Mouse (Mus musculus) hindbrain, postnatal 0 days (tissue): Measurements from ENCODE around the gene Ppp1r15a. TPM values are rescaled to one million over a fixed set of nuclear protein-coding genes. Genes with fewer than 3 reads are reported as not detected.
A peak's percentile ranks its signal among the peaks of the same experiment; 100 is the strongest.

Experiments
- ATAC-seq: fragments of 200-750 bp; cut with Nextera tagmentation; 2 replicates; pipeline ENCODE4 v1.8.0; 2017; ENCODE audit warnings: mild to moderate bottlenecking, moderate TSS enrichment, moderate library complexity
- DNase-seq: peaks from one replicate; pipeline ENCODE4 v3.0.0-alpha.2; 2015; ENCODE audit warnings: low spot score
- H3K27ac ChIP-seq: fragments of 300-500 bp; sonication (generic); 2 replicates; pipeline ENCODE4 v1.5.1; 2014; ENCODE audit warnings: mild to moderate bottlenecking
- H3K27me3 ChIP-seq: fragments of 300-500 bp; sonication (generic); 2 replicates; pipeline ENCODE4 v1.6.1; 2014; ENCODE audit warnings: low read length, mixed read lengths; ENCODE audit not compliant: insufficient read depth
- H3K36me3 ChIP-seq: fragments of 300-500 bp; sonication (generic); 2 replicates; pipeline ENCODE4 v1.6.1; 2014; ENCODE audit warnings: low read length, mixed read lengths; ENCODE audit not compliant: insufficient read depth
- H3K4me1 ChIP-seq: fragments of 300-500 bp; sonication (generic); 2 replicates; pipeline ENCODE4 v1.6.1; 2014; ENCODE audit warnings: antibody characterized with exemption, low read length, mixed read lengths; ENCODE audit not compliant: insufficient read depth
- H3K4me2 ChIP-seq: fragments of 300-500 bp; sonication (generic); 2 replicates; pipeline ENCODE4 v1.6.1; 2014; ENCODE audit warnings: low read depth, mild to moderate bottlenecking, low read length, moderate library complexity, mixed read lengths
- H3K4me3 ChIP-seq: fragments of 300-500 bp; sonication (generic); 2 replicates; pipeline ENCODE4 v1.5.1; 2014; ENCODE audit warnings: low read length
- H3K9ac ChIP-seq: fragments of 300-500 bp; sonication (generic); replicated peaks from 2 replicates; pipeline ENCODE4 v1.6.1; 2014; ENCODE audit warnings: mild to moderate bottlenecking, low read length, moderate library complexity, mixed read lengths
- H3K9me3 ChIP-seq: fragments of 300-500 bp; sonication (generic); 2 replicates; pipeline ENCODE4 v1.6.1; 2016; ENCODE audit warnings: low read length, mixed read lengths
- CTCF ChIP-seq: IDR thresholded peaks from 2 replicates; pipeline ENCODE4 v1.5.1; 2016; ENCODE audit warnings: antibody characterized with exemption, control low read depth, low read depth
- WGBS: fragments of 180-500 bp; shearing (Covaris S2); extraction: QIAGEN DNeasy Blood & Tissue Kit; methylation state at CpG from one replicate; pipeline ENCODE4 v1.1.7; 2014; 5-methylcytosine and 5-hydroxymethylcytosine counted together
- polyA plus RNA-seq: library from polyadenylated mRNA; unstranded; fragments of >200 nt; fragmentation: Nextera tagmentation; extraction: Ambion mirVana; gene quantifications from 2 replicates; pipeline ENCODE4 v1.2.1, GENCODE M21; 2015
- total RNA-seq: library from RNA; depleted of rRNA; stranded (reverse); fragments of >200 nt; gene quantifications from 2 replicates; pipeline ENCODE4 v1.2.3, GENCODE M21; 2014; rRNA removed

Ppp1r15a gene
- total and polyA plus RNA-seq, 2 experiments from 2014 or later = 19.2 to 25.4 TPM

DNA sequence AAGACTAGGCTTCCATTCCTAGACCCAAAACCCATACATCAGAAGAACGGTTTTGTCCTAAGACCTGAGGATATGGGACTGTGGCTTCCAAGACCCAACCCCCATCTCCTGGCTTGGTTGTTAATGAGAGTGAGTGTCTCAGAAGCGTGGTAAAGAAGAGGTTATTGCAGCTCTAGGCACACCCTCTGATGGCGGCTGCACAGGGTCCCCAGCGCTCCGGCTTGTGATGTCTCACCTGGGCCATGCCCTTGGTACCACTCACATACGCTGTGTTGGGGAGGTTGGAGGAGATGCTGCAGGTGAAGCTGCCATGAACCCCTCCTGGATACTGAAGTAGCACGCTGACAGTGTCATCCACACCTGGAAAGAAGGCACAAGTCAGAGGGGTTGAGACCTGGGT lies 47.3 kb downstream of the Ppp1r15a start:
- Histone ChIP-seq H3K9ac (no peak overlapping the region), H3K27ac (no peak overlapping the region), H3K36me3 (no peaks in the 10 kb centered on the region), H3K4me3 (no peak overlapping the region), H3K9me3 (no peaks in the 10 kb centered on the region), H3K4me1 (no peaks in the 10 kb centered on the region), H3K27me3 (no peaks in the 10 kb centered on the region), H3K4me2 (no peak overlapping the region)
- 96% methylated on average over 7 of the region's 7 CpGs for WGBS
- DNase-seq = no peak
- TF ChIP-seq CTCF = no peak
- ATAC-seq = no peak

- 7% methylated on average over 3 of the region's 3 CpGs for WGBS
- Histone ChIP-seq H3K4me2 (no peak overlapping the region), H3K4me1 (no peaks in the 10 kb centered on the region), H3K4me3 (no peak overlapping the region), H3K9ac (no peak overlapping the region), H3K27ac (no peak overlapping the region), H3K36me3 (no peaks in the 10 kb centered on the region), H3K27me3 (no peaks in the 10 kb centered on the region), H3K9me3 (no peaks in the 10 kb centered on the region)
- peak; percentile 88 for TF ChIP-seq CTCF
- peak; percentile 82 for DNase-seq
- ATAC-seq = peak; percentile 50; the same call in 1 of the 2 replicates
Observed at GRCm38 (mm10) chr7:45477003-45477402, 49.1 kb downstream of the Ppp1r15a start.

- no peaks in the 10 kb centered on the region for H3K36me3 ChIP-seq
- no peak overlapping the region for H3K27ac ChIP-seq
- H3K4me1 ChIP-seq = no peaks in the 10 kb centered on the region
- H3K9me3 ChIP-seq = no peaks in the 10 kb centered on the region
- 52% methylated on average over 1 of the region's 1 CpGs for WGBS
- DNase-seq (no peak), ATAC-seq (no peak)
- no peak for TF ChIP-seq CTCF
- no peak overlapping the region for H3K9ac ChIP-seq
- H3K4me2 ChIP-seq = no peak overlapping the region
- no peaks in the 10 kb centered on the region for H3K27me3 ChIP-seq
- H3K4me3 ChIP-seq = no peak overlapping the region
Observed at GRCm38 (mm10) chr7:45476453-45476852, 49.6 kb downstream of the Ppp1r15a start.

- ATAC-seq (no peak), DNase-seq (peak; percentile 14)
- Histone ChIP-seq H3K9ac (no peak overlapping the region), H3K4me2 (peak overlapping the region; percentile 29; the same call in 1 of the 2 replicates), H3K4me1 (no peaks in the 10 kb centered on the region), H3K4me3 (no peak overlapping the region), H3K27ac (no peak overlapping the region), H3K27me3 (no peaks in the 10 kb centered on the region), H3K9me3 (no peaks in the 10 kb centered on the region), H3K36me3 (no peaks in the 10 kb centered on the region)
- 75% methylated on average over 16 of the region's 16 CpGs for WGBS
- no peak for TF ChIP-seq CTCF
Observed at GRCm38 (mm10) chr7:45475291-45475969, 50.6 kb downstream of the Ppp1r15a start.

Other genes with a start within 250 kb of the Ppp1r15a start
Only the 30 nearest of the 34 such genes appear.
- 0.26 and 0.72 TPM in 2 replicates for gene Hrc, start 191.0 kb downstream of the Ppp1r15a start, total RNA-seq
- gene Hrc, start 191.0 kb downstream of the Ppp1r15a start, polyA plus RNA-seq = 0.16 and 0.34 TPM in 2 replicates
- gene Ppfia3, start 159.2 kb downstream of the Ppp1r15a start, total RNA-seq = 91.9 and 107 TPM in 2 replicates
- gene Ppfia3, start 159.2 kb downstream of the Ppp1r15a start, polyA plus RNA-seq = 25.5 and 26.7 TPM in 2 replicates
- gene Lin7b, start 155.7 kb downstream of the Ppp1r15a start, total RNA-seq = 87.4 and 94.2 TPM in 2 replicates
- gene Lin7b, start 155.7 kb downstream of the Ppp1r15a start, polyA plus RNA-seq = 69.3 and 76.1 TPM in 2 replicates
- 228 and 240 TPM in 2 replicates for gene Snrnp70, start 130.5 kb downstream of the Ppp1r15a start, total RNA-seq
- 143 and 145 TPM in 2 replicates for gene Snrnp70, start 130.5 kb downstream of the Ppp1r15a start, polyA plus RNA-seq
- 0.52 TPM in 1 of 2 replicates, not detected in the other for gene Kcna7, start 120.6 kb downstream of the Ppp1r15a start, total RNA-seq
- not detected in 2 replicates for gene Kcna7, start 120.6 kb downstream of the Ppp1r15a start, polyA plus RNA-seq
- gene Ntf5, start 112.6 kb downstream of the Ppp1r15a start, total RNA-seq = 0.16 TPM in 1 of 2 replicates, not detected in the other
- gene Ntf5, start 112.6 kb downstream of the Ppp1r15a start, polyA plus RNA-seq = 0.14 and 0.16 TPM in 2 replicates
- 1.3 TPM in 1 of 2 replicates, not detected in the other for gene Lhb, start 105.4 kb downstream of the Ppp1r15a start, total RNA-seq
- gene Lhb, start 105.4 kb downstream of the Ppp1r15a start, polyA plus RNA-seq = 0.60 and 0.74 TPM in 2 replicates
- 21.1 and 22.4 TPM in 2 replicates for gene Gys1, start 91.4 kb downstream of the Ppp1r15a start, total RNA-seq
- gene Gys1, start 91.4 kb downstream of the Ppp1r15a start, polyA plus RNA-seq = 16.1 and 16.4 TPM in 2 replicates
- 147 and 161 TPM in 2 replicates for gene Ruvbl2, start 88.2 kb downstream of the Ppp1r15a start, total RNA-seq
- 82.9 and 88.9 TPM in 2 replicates for gene Ruvbl2, start 88.2 kb downstream of the Ppp1r15a start, polyA plus RNA-seq
- 2,068 and 2,255 TPM in 2 replicates for gene Ftl1, start 66.4 kb downstream of the Ppp1r15a start, total RNA-seq
- 4,654 and 4,668 TPM in 2 replicates for gene Ftl1, start 66.4 kb downstream of the Ppp1r15a start, polyA plus RNA-seq
- gene Bax, start 59.4 kb downstream of the Ppp1r15a start, total RNA-seq = 117 and 131 TPM in 2 replicates
- gene Bax, start 59.4 kb downstream of the Ppp1r15a start, polyA plus RNA-seq = 253 and 264 TPM in 2 replicates
- 0.21 TPM in 1 of 2 replicates, not detected in the other for gene Tulp2, start 44.4 kb downstream of the Ppp1r15a start, total RNA-seq
- gene Tulp2, start 44.4 kb downstream of the Ppp1r15a start, polyA plus RNA-seq = 0.21 and 0.57 TPM in 2 replicates
- not detected in 2 replicates for gene Gm45808, start 39.5 kb downstream of the Ppp1r15a start, total RNA-seq
- gene Gm45808, start 39.5 kb downstream of the Ppp1r15a start, polyA plus RNA-seq = not detected in 2 replicates
- 4.3 and 4.7 TPM in 2 replicates for gene Dhdh, start 37.5 kb downstream of the Ppp1r15a start, total RNA-seq
- gene Dhdh, start 37.5 kb downstream of the Ppp1r15a start, polyA plus RNA-seq = 5.9 and 6.2 TPM in 2 replicates
- gene Nucb1, start 15.9 kb downstream of the Ppp1r15a start, total RNA-seq = 91.6 and 93.7 TPM in 2 replicates
- 133 and 144 TPM in 2 replicates for gene Nucb1, start 15.9 kb downstream of the Ppp1r15a start, polyA plus RNA-seq
- gene Plekha4, start 62 bp upstream of the Ppp1r15a start, total RNA-seq = 2.4 and 2.8 TPM in 2 replicates
- 2.1 and 2.2 TPM in 2 replicates for gene Plekha4, start 62 bp upstream of the Ppp1r15a start, polyA plus RNA-seq
- 0.68 TPM in 1 of 2 replicates, not detected in the other for gene Hsd17b14, start 28.6 kb upstream of the Ppp1r15a start, total RNA-seq
- gene Hsd17b14, start 28.6 kb upstream of the Ppp1r15a start, polyA plus RNA-seq = 0.54 and 0.89 TPM in 2 replicates
- gene Bcat2, start 43.9 kb upstream of the Ppp1r15a start, total RNA-seq = 11.1 and 17.8 TPM in 2 replicates
- gene Bcat2, start 43.9 kb upstream of the Ppp1r15a start, polyA plus RNA-seq = 19.0 and 19.6 TPM in 2 replicates
- gene Fgf21, start 89.2 kb upstream of the Ppp1r15a start, total RNA-seq = not detected in 2 replicates
- not detected in 2 replicates for gene Fgf21, start 89.2 kb upstream of the Ppp1r15a start, polyA plus RNA-seq
- gene Fut1, start 91.0 kb upstream of the Ppp1r15a start, total RNA-seq = 0.18 TPM in 1 of 2 replicates, not detected in the other
- not detected in 2 replicates for gene Fut1, start 91.0 kb upstream of the Ppp1r15a start, polyA plus RNA-seq
- 0.10 and 0.54 TPM in 2 replicates for gene Izumo1, start 95.5 kb upstream of the Ppp1r15a start, total RNA-seq
- 0.10 TPM in 1 of 2 replicates, not detected in the other for gene Izumo1, start 95.5 kb upstream of the Ppp1r15a start, polyA plus RNA-seq
- gene Rasip1, start 101.2 kb upstream of the Ppp1r15a start, total RNA-seq = 36.4 and 39.8 TPM in 2 replicates
- 18.7 TPM in 2 replicates for gene Rasip1, start 101.2 kb upstream of the Ppp1r15a start, polyA plus RNA-seq
- gene Mamstr, start 113.7 kb upstream of the Ppp1r15a start, total RNA-seq = 3.3 and 3.6 TPM in 2 replicates
- gene Mamstr, start 113.7 kb upstream of the Ppp1r15a start, polyA plus RNA-seq = 2.9 and 3.9 TPM in 2 replicates
- gene Fut2, start 140.1 kb upstream of the Ppp1r15a start, total RNA-seq = 0.32 TPM in 1 of 2 replicates, not detected in the other
- gene Fut2, start 140.1 kb upstream of the Ppp1r15a start, polyA plus RNA-seq = 0.15 and 0.67 TPM in 2 replicates
- 0.94 TPM in 1 of 2 replicates, not detected in the other for gene Ntn5, start 157.8 kb upstream of the Ppp1r15a start, total RNA-seq
- 0.68 and 0.80 TPM in 2 replicates for gene Ntn5, start 157.8 kb upstream of the Ppp1r15a start, polyA plus RNA-seq
- gene Sec1, start 168.1 kb upstream of the Ppp1r15a start, total RNA-seq = 0.68 and 0.79 TPM in 2 replicates
- gene Sec1, start 168.1 kb upstream of the Ppp1r15a start, polyA plus RNA-seq = 0.35 and 0.48 TPM in 2 replicates
- gene Car11, start 173.6 kb upstream of the Ppp1r15a start, total RNA-seq = 89.4 and 91.0 TPM in 2 replicates
- 76.9 and 78.2 TPM in 2 replicates for gene Car11, start 173.6 kb upstream of the Ppp1r15a start, polyA plus RNA-seq
- gene Dbp, start 178.8 kb upstream of the Ppp1r15a start, total RNA-seq = 4.2 and 12.2 TPM in 2 replicates
- 4.6 and 5.3 TPM in 2 replicates for gene Dbp, start 178.8 kb upstream of the Ppp1r15a start, polyA plus RNA-seq
- 999 and 1,175 TPM in 2 replicates for gene Rpl18, start 189.2 kb upstream of the Ppp1r15a start, total RNA-seq
- 519 and 535 TPM in 2 replicates for gene Rpl18, start 189.2 kb upstream of the Ppp1r15a start, polyA plus RNA-seq
- gene Sphk2, start 191.7 kb upstream of the Ppp1r15a start, total RNA-seq = 27.4 and 31.6 TPM in 2 replicates
- gene Sphk2, start 191.7 kb upstream of the Ppp1r15a start, polyA plus RNA-seq = 17.8 and 18.5 TPM in 2 replicates